Mouse (Mus musculus): ENCODE data around the gene Jag2. TPM values are rescaled to one million over a fixed set of nuclear protein-coding genes. Genes with fewer than 3 reads are reported as not detected.
A peak's percentile ranks its signal among the peaks of the same experiment; 100 is the strongest.

Gene Jag2
- total and polyA plus RNA-seq, 3 experiments: 3.5 to 12.8 (median 6.1) TPM

DNA sequence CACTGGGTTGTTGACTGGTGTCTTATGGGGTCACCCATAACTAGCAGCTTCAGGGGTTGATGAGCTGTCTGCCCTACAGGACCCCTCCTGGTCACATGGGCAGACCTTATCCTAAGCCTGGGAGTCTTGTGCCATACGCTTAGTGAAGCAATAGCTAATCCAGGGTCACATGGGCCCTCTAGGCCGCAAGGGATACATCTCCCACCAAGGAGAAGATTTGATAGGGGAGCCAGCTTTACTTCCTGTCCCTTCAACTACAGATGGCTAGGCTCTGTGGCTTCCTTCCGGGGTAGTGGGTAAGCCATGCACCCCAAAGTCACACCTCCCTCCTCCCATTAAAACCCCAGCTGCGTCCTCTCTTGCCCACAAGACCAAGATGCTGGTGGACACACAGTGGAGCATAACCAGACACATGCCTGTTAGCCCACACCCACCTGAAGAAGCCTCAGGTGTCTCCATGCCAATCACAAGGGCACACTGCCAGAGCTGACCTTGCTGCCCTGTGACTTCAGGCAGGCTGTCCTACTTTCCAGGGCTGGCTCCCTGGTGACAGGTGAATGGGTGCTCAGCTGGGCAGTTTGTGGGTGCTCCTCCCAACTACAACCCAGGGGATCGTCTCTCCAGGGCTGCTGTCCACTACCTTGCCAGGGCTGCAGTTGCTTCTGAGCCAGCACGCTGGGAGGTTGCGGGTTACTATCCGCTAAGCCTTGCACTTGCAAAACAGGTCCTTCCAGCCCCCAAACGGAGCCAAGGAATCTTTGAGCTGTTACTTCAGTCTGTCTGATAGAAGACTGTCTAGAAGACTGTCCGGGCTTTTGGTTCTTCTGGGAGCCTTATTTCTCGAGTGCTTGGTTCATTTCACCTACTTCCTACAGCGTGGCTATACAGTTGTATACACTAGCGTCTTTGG lies 61.1 kb downstream of the Jag2 start, which contains the start of gene Gpr132:
TSS of gene Gpr132 (minus strand) at position 51 of the 910 bp plus-strand sequence.
- peak; percentile 52 for DNase-seq

DNA sequence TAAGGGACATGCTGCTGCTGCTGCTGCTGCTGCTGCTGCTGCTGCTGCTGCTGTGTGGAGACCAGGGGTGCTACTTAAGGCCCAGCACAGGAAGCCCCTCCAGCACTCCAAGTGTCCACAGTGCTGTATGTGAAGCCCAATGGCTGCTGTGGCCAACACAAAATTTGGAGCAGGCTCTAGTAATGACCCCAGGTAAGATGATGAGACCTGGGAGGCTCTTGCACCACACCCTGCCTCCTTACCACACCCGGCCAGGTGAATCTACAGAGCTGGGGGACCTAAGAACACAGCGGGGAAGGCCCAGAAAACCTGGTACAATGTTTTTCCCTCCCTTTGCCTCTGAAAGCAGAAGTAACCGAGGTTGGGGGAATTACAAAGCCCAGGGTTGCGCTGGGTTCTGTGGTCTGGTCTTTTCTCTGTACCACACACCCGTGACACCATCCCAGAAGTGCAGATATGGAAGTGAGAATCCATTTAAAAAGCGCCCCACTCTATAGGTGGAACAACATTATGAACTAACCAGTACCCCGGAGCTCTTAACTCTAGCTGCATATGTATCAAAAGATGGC lies 62.4 kb downstream of the Jag2 start:
- DNase-seq: no peak

DNA sequence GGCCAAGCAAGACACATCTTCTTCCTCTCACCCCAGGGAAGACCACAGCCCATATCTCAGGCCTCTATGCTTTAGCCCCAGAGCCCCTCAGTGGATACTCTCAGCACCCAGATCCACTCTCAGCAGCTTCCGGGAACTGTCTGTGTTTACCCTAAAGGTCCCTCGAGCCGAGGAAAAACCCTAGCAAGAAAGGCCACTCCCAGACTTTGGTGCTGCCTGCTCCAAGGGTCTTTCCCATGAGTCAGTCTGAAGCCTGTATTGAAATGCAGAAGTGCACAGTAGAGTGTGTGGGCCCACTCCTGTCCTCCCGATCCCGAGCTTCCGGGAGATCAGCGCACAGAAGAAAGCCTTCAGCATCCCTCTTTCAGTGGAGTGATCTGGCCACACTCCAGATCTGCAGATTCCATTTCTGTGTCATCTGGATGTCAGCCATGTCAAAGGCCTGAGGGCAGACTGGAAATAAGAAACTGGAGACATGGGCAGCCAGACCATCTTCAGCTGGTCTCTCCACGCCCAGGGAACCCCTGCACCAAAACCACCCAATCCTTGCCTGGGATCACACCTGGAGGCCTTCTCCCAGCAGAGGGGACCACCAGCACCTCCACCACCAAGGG lies 63.0 kb downstream of the Jag2 start:
- peak; percentile 62 for DNase-seq

DNA sequence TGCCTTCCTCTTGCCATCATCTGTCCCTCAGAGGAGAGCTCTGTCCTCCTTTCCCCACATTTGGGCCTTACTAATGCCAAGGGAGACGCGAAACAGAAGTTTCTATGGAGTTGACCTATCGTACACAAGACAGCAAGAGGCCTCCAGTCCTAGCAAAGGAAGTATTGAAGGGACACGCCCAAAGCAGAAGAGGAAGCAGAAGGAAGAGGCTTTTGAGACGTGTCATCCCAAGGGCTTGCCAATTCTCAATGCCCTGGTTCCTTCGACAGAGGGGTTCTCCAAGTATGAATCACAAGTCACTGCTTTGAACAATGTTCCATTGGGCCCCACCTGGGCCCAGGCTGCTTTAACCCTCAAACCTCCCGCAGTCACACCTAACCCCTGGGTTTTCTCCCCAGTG lies 64.8 kb downstream of the Jag2 start:
- DNase-seq: no peak

DNA sequence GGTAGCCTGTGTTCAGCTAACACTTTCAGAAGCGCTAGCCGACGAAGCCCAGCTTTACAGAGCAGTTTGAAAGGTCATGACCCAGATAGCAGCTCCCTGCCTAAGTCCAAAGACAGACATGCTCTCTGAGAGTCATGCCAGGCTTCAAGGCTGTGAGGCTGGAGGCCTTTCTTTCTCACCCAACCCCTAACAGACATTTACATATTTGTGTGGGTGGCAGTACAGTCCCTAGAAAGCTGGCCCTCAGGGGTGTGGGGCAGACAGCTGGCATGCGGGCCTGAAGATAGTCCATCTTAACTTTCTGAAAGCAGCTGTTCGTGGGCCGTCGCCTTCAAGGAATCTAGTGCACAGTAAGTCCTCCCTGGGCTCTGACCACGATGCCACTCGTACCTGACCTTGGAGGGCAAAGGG lies 67.7 kb downstream of the Jag2 start:
- no peak for DNase-seq

DNA sequence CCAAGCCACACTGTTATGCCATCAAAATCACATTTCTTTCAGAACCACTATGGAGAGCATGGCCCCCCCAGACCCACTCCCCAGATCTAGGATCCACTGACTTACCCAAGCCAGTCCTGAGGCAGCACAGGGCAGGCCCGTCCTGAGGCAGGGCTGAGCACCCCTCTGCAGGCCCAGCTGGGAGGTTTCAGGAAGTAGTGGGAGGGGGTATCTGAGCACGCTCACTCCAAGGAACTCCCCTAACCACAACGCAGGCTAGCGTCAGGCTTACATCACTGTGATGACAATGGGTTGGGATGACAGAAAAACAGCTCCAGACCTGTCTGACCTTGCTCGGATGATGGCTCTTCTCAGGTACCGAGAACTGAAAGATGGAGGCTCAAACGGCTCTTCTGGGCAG lies 68.8 kb downstream of the Jag2 start:
- DNase-seq: no peak

DNA sequence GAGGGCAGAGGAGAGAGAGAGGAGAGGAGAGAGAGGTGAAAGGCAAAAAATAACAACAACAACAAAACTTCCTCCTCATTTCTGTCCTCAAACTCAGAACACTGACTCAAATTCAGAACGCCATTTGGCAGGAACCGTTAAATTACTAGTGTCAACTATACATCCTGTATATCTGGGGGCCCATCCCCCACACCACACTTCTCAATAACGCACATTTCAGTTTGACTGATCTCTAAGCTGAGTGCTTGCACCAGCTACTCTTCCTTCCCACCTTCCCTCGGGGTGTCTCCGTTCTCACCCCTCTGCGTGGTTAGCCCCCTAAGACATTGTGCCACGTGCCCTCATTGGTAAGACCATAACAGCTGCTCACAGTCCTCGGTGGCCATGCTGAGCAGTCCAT lies 69.6 kb downstream of the Jag2 start:
- no peak for DNase-seq

DNA sequence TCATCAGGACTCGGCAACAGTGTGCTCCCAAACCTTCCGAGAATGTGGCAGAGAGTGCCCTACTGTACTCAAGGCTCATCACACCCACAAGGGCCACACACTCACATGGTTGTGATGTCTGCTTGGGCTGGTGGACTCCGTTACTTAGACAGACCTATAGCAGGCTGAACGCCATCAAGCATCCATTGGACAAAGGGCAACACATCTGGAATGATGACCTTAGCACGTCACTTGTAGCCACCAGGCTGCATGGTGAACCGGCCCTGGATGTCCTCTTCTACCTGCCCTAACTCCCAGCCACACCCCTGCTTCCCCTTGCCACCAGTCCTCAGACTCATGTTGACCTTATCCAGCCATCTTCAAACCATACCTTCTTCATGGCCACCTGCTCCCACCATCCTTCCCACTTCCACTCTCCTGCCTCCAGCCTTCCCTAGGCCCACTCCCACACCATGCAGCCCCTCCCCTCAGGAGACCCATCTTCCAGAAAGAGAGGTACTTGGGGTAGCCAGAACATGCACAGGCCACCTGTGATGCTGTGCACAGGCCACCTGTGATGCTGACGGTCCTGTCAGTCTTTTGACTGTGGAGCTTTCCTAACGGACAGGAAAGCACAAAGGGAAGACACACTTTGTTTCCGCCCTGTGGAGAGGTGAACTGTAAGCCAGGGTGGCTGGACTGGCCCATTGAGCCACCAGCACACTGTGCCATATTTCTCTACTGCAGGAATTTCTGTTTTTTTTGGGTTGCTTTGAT lies 70.8 kb downstream of the Jag2 start:
- DNase-seq: no peak

Small RNAs within 50 kb of the gene (microRNA-seq; reads per million reads assigned to microRNA genes)
- gene Mir6941: 0 reads per million in 2 experiments

Other genes with a start within 250 kb of the Jag2 start
- 10 to 100 TPM; 48.8 to 52.1 TPM for gene Cep170b, start 209.3 kb downstream of the Jag2 start, total RNA-seq (2021)
- gene Cep170b, start 209.3 kb downstream of the Jag2 start, polyA plus RNA-seq (2012; rRNA removed): 49.0 and 52.5 TPM in 2 replicates
- gene Pld4, start 169.1 kb downstream of the Jag2 start, total RNA-seq (2021): 10 to 100 TPM; 10.1 to 13.0 TPM
- gene Pld4, start 169.1 kb downstream of the Jag2 start, polyA plus RNA-seq (2012; rRNA removed): 28.0 and 29.5 TPM in 2 replicates
- 10 to 100 TPM in 1 of 2 experiments, 1 to 10 TPM in 1; 3.6 to 10.0 TPM for gene Ahnak2, start 127.1 kb downstream of the Jag2 start, total RNA-seq (2021)
- gene Ahnak2, start 127.1 kb downstream of the Jag2 start, polyA plus RNA-seq (2012; rRNA removed): 1.7 and 2.2 TPM in 2 replicates
- gene Clba1, start 120.8 kb downstream of the Jag2 start, total RNA-seq (2021): 10 to 100 TPM in 1 of 2 experiments, 1 to 10 TPM in 1; 4.1 to 14.3 TPM
- 10.2 and 12.4 TPM in 2 replicates for gene Clba1, start 120.8 kb downstream of the Jag2 start, polyA plus RNA-seq (2012; rRNA removed)
- gene Cdca4, start 100.4 kb downstream of the Jag2 start, total RNA-seq (2021): 10 to 100 TPM; 11.0 to 13.0 TPM
- gene Cdca4, start 100.4 kb downstream of the Jag2 start, polyA plus RNA-seq (2012; rRNA removed): 8.1 and 9.4 TPM in 2 replicates
- gene Gpr132, start 61.5 kb downstream of the Jag2 start, total RNA-seq (2021): under 1 TPM; 0.26 to 0.59 TPM
- gene Gpr132, start 61.5 kb downstream of the Jag2 start, polyA plus RNA-seq (2012; rRNA removed): 1.3 TPM in 2 replicates
- gene Nudt14, start 12.3 kb upstream of the Jag2 start, total RNA-seq (2021): 10 to 100 TPM; 24.6 to 34.4 TPM
- 35.4 and 45.9 TPM in 2 replicates for gene Nudt14, start 12.3 kb upstream of the Jag2 start, polyA plus RNA-seq (2012; rRNA removed)
- 10 to 100 TPM; 14.6 to 24.7 TPM for gene Btbd6, start 46.7 kb upstream of the Jag2 start, total RNA-seq (2021)
- 165 and 232 TPM in 2 replicates for gene Btbd6, start 46.7 kb upstream of the Jag2 start, polyA plus RNA-seq (2012; rRNA removed)
- gene Brf1, start 70.9 kb upstream of the Jag2 start, total RNA-seq (2021): 10 to 100 TPM; 41.9 to 46.8 TPM
- 70.6 and 71.2 TPM in 2 replicates for gene Brf1, start 70.9 kb upstream of the Jag2 start, polyA plus RNA-seq (2012; rRNA removed)
- gene Pacs2, start 84.7 kb upstream of the Jag2 start, total RNA-seq (2021): 10 to 100 TPM; 38.7 to 42.1 TPM
- gene Pacs2, start 84.7 kb upstream of the Jag2 start, polyA plus RNA-seq (2012; rRNA removed): 51.9 and 66.9 TPM in 2 replicates
- gene Tex22, start 144.7 kb upstream of the Jag2 start, total RNA-seq (2021): under 1 TPM; 0.28 to 0.43 TPM
- gene Tex22, start 144.7 kb upstream of the Jag2 start, polyA plus RNA-seq (2012; rRNA removed): 0.35 and 0.90 TPM in 2 replicates
- gene Mta1, start 168.5 kb upstream of the Jag2 start, total RNA-seq (2021): 100 to 1,000 TPM in 1 of 2 experiments, 10 to 100 TPM in 1; 76.6 to 102 TPM
- gene Mta1, start 168.5 kb upstream of the Jag2 start, polyA plus RNA-seq (2012; rRNA removed): 164 TPM in 2 replicates
- 10 to 100 TPM; 57.5 to 58.2 TPM for gene Crip2, start 210.5 kb upstream of the Jag2 start, total RNA-seq (2021)
- gene Crip2, start 210.5 kb upstream of the Jag2 start, polyA plus RNA-seq (2012; rRNA removed): 159 and 168 TPM in 2 replicates
- gene Crip1, start 216.5 kb upstream of the Jag2 start, total RNA-seq (2021): 100 to 1,000 TPM in 1 of 2 experiments, 10 to 100 TPM in 1; 51.5 to 101 TPM
- gene Crip1, start 216.5 kb upstream of the Jag2 start, polyA plus RNA-seq (2012; rRNA removed): 31.7 and 36.9 TPM in 2 replicates
- gene Tedc1, start 226.6 kb upstream of the Jag2 start, total RNA-seq (2021): 1 to 10 TPM in 1 of 2 experiments, under 1 TPM in 1; 0.66 to 1.4 TPM
- gene Tedc1, start 226.6 kb upstream of the Jag2 start, polyA plus RNA-seq (2012; rRNA removed): 3.6 and 6.6 TPM in 2 replicates